Mouse (Mus musculus) lung, embryonic 16.5 days (tissue): Measurements from ENCODE around the gene Pcsk1n. TPM values are rescaled to one million over a fixed set of nuclear protein-coding genes. Genes with fewer than 3 reads are reported as not detected.

Experiments
- ATAC-seq: fragments of 200-750 bp; cut with Nextera tagmentation; 2 replicates; pipeline ENCODE4 v1.8.0; 2017; ENCODE audit warnings: low read depth, mild to moderate bottlenecking, moderate library complexity
- H3K27ac ChIP-seq: fragments of 300-500 bp; sonication (generic); 2 replicates; pipeline ENCODE4 v1.5.1; 2014; ENCODE audit warnings: mild to moderate bottlenecking, control low read depth, low read length
- H3K27me3 ChIP-seq: fragments of 300-500 bp; sonication (generic); 2 replicates; pipeline ENCODE4 v1.6.1; 2014; ENCODE audit warnings: low read depth, low read length, mixed read lengths; ENCODE audit not compliant: control insufficient read depth, insufficient read depth
- H3K36me3 ChIP-seq: fragments of 300-500 bp; sonication (generic); 2 replicates; pipeline ENCODE4 v1.6.1; 2014; ENCODE audit warnings: low read length; ENCODE audit not compliant: control insufficient read depth, insufficient read depth
- H3K4me1 ChIP-seq: fragments of 300-500 bp; sonication (generic); replicated peaks from 2 replicates; pipeline ENCODE4 v1.6.1; 2014; ENCODE audit warnings: low read length, mixed read lengths; ENCODE audit not compliant: control insufficient read depth, insufficient read depth
- H3K4me2 ChIP-seq: fragments of 300-500 bp; sonication (generic); 2 replicates; pipeline ENCODE4 v1.6.1; 2014; ENCODE audit warnings: low read depth, low read length, control low read depth
- H3K4me3 ChIP-seq: fragments of 300-500 bp; sonication (generic); 2 replicates; pipeline ENCODE4 v1.5.1; 2014; ENCODE audit warnings: mild to moderate bottlenecking, low read length, control low read depth
- H3K9ac ChIP-seq: fragments of 300-500 bp; sonication (generic); 2 replicates; pipeline ENCODE4 v1.6.1; 2014; ENCODE audit warnings: low read length, control low read depth
- H3K9me3 ChIP-seq: fragments of 300-500 bp; sonication (generic); 2 replicates; pipeline ENCODE4 v1.6.1; 2016; ENCODE audit warnings: low read length; ENCODE audit not compliant: control insufficient read depth
- WGBS: fragments of 180-500 bp; shearing (Covaris S2); extraction: QIAGEN DNeasy Blood & Tissue Kit; methylation state at CpG from one replicate; pipeline ENCODE4 v1.1.7; 2014; 5-methylcytosine and 5-hydroxymethylcytosine counted together
- polyA plus RNA-seq: library from polyadenylated mRNA; unstranded; fragments of >200 nt; fragmentation: Nextera tagmentation; extraction: Ambion mirVana; gene quantifications from 2 replicates; pipeline ENCODE4 v1.2.1, GENCODE M21; 2015

The Pcsk1n gene
- polyA plus RNA-seq, 1 experiment from 2014 or later, result 0.94 TPM

- H3K9ac ChIP-seq, result no peak overlapping the region
- no peak for ATAC-seq
Observed at GRCm38 (mm10) chrX:7963829-7964626, 44.4 kb downstream of the Pcsk1n start.

DNA sequence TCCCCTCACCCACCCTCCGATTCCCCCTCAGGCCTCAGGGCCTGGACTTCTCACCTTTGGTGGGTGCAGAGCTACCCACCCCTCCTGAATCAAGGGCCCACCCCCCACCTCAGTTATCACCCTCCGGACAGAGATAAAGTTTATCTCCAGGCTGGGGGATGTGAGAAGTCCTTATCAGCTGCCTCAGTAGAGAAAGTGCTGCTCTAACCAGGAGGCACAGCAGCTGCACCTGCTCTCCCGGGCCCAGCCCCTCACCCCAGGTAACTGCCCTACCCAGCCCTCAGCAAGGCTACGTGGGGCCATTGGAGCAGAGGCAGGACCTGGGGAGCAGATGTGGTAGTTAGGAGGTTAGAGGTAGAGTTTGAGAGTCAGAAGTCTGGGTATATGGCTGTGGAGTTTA, 46.5 kb downstream of the Pcsk1n start:
- no peak overlapping the region for H3K4me2 ChIP-seq
- H3K36me3 ChIP-seq, result no peaks in the 10 kb centered on the region
- no peak overlapping the region for H3K27ac ChIP-seq
- ATAC-seq, result no peak
- 34% methylated on average over 4 of the region's 4 CpGs for WGBS
- no peaks in the 10 kb centered on the region for H3K9me3 ChIP-seq
- H3K9ac ChIP-seq, result no peak overlapping the region
- H3K4me3 ChIP-seq, result no peak overlapping the region
- H3K27me3 ChIP-seq, result no peaks in the 10 kb centered on the region
- no peaks in the 10 kb centered on the region for H3K4me1 ChIP-seq

More at GRCm38 (mm10) chrX:7963829-7964626, 44.4 kb downstream of the Pcsk1n start:
- H3K9me3 ChIP-seq, result no peaks in the 10 kb centered on the region
- H3K27ac ChIP-seq, result no peak overlapping the region
- 64% methylated on average over 7 of the region's 7 CpGs for WGBS
- no peaks in the 10 kb centered on the region for H3K4me1 ChIP-seq
- H3K27me3 ChIP-seq, result no peaks in the 10 kb centered on the region
- H3K36me3 ChIP-seq, result no peaks in the 10 kb centered on the region
- no peak overlapping the region for H3K4me3 ChIP-seq
- no peak overlapping the region for H3K4me2 ChIP-seq

DNA sequence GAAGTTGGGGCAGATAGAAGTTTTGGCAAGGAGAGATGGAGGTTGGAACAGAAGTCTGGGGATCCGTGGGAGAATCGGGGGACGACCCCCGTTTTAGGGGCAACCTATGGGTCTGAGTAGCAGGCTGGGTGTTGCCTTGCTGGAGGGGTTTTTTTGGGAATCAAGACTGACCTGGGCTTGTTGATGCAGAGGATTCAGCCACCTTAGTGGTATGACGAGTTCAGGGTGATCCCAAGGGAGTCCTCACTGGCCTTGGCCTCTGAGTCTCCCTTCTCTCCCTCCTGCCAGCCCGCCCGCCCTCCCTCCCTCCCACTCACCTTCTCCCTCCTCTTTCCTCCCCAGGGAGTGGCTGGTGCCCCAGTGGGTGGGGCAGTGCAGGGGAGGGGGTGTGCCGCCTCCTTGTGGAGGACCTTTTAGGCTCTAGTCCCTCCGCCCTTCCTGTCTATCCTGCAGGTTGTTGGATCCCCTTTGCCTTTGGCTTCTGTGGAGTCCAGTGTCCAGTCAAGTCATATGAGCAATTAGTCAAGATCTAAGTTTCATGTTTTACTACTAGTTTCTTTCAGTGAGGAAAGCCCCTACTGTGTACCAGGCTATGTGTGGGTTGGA, 48.1 kb downstream of the Pcsk1n start:
- 73% methylated on average over 7 of the region's 9 CpGs for WGBS
- Histone ChIP-seq H3K36me3 (no peaks in the 10 kb centered on the region), H3K9ac (no peak overlapping the region), H3K4me2 (no peak overlapping the region), H3K27me3 (no peaks in the 10 kb centered on the region), H3K4me1 (no peaks in the 10 kb centered on the region), H3K27ac (no peak overlapping the region), H3K4me3 (no peak overlapping the region), H3K9me3 (no peaks in the 10 kb centered on the region)
- no peak for ATAC-seq

DNA sequence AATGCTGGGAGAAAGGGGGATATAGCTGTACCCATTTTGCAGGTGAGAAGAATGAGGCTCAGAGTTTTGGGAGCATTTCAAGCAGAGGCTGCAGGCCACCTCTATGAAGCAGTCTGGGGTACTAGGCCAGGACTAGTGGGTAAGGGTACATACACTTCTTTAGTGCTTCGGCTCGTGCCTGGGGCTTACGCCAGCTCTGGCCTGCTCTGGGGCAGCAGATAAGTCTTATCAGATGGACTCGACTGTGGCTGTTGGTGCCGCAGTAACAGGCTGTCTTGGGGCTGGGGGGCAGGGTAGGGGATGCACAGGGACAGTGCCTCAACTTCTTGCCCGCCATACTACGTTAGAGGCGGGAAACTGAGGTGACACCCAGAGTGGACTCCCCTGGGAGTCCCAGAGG, 48.6 kb downstream of the Pcsk1n start:
- Histone ChIP-seq H3K36me3 (no peaks in the 10 kb centered on the region), H3K27me3 (no peaks in the 10 kb centered on the region), H3K9me3 (no peaks in the 10 kb centered on the region), H3K27ac (no peak overlapping the region), H3K4me1 (no peaks in the 10 kb centered on the region), H3K4me3 (no peak overlapping the region), H3K4me2 (no peak overlapping the region), H3K9ac (no peak overlapping the region)
- WGBS, result 59% methylated on average over 8 of the region's 8 CpGs
- no peak for ATAC-seq

DNA sequence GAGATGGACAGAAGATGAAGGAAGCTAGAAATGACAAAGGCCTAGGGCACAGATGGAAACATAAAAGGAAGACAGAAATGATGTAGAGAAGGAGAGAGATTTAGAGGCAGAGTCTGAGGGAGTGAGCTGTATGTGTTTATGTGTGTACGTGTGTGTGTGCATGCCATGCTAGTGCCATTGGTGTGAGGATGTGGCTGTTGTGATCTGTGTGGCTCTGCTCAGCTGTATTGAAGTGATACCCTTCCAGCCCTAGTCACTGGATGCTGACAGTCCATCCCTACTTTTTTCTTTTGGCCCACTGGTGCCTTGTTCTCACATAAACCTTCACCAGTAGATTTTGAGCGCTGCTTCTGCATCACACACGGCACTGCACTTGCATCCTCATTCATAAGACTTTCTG, 49.3 kb downstream of the Pcsk1n start:
- Histone ChIP-seq H3K9ac (no peak overlapping the region), H3K4me3 (no peak overlapping the region), H3K4me1 (no peaks in the 10 kb centered on the region), H3K27ac (no peak overlapping the region), H3K27me3 (no peaks in the 10 kb centered on the region), H3K36me3 (no peaks in the 10 kb centered on the region), H3K9me3 (no peaks in the 10 kb centered on the region), H3K4me2 (no peak overlapping the region)
- 75% methylated on average over 3 of the region's 3 CpGs for WGBS
- no peak for ATAC-seq

GRCm38 (mm10) chrX:7971292-7971691, 51.7 kb downstream of the Pcsk1n start:
- H3K4me2 ChIP-seq, result no peak overlapping the region
- ATAC-seq, result no peak
- no peaks in the 10 kb centered on the region for H3K9me3 ChIP-seq
- no peaks in the 10 kb centered on the region for H3K36me3 ChIP-seq
- no peaks in the 10 kb centered on the region for H3K27me3 ChIP-seq
- H3K9ac ChIP-seq, result no peak overlapping the region
- H3K27ac ChIP-seq, result no peak overlapping the region
- H3K4me3 ChIP-seq, result no peak overlapping the region
- 58% methylated on average over 4 of the region's 4 CpGs for WGBS
- no peaks in the 10 kb centered on the region for H3K4me1 ChIP-seq

Other genes starting within 250 kb of the Pcsk1n start
- gene Plp2, start 248.4 kb upstream of the Pcsk1n start, polyA plus RNA-seq, result 218 and 221 TPM in 2 replicates
- 0.38 and 0.45 TPM in 2 replicates for gene Magix, start 238.6 kb upstream of the Pcsk1n start, polyA plus RNA-seq
- 51.6 and 51.8 TPM in 2 replicates for gene Gpkow, start 222.7 kb upstream of the Pcsk1n start, polyA plus RNA-seq
- gene Wdr45, start 205.5 kb upstream of the Pcsk1n start, polyA plus RNA-seq, result 102 and 122 TPM in 2 replicates
- gene Gm45208, start 197.6 kb upstream of the Pcsk1n start, polyA plus RNA-seq, result 0.72 and 1.7 TPM in 2 replicates
- gene Praf2, start 191.4 kb upstream of the Pcsk1n start, polyA plus RNA-seq, result 54.7 and 60.6 TPM in 2 replicates
- 25.1 and 27.0 TPM in 2 replicates for gene Ccdc120, start 168.9 kb upstream of the Pcsk1n start, polyA plus RNA-seq
- 27.1 and 28.0 TPM in 2 replicates for gene Tfe3, start 157.3 kb upstream of the Pcsk1n start, polyA plus RNA-seq
- gene Gripap1, start 130.1 kb upstream of the Pcsk1n start, polyA plus RNA-seq, result 41.9 and 44.0 TPM in 2 replicates
- gene Kcnd1, start 97.5 kb upstream of the Pcsk1n start, polyA plus RNA-seq, result 1.1 TPM in 2 replicates
- gene Otud5, start 78.5 kb upstream of the Pcsk1n start, polyA plus RNA-seq, result 33.8 and 36.7 TPM in 2 replicates
- 11.4 and 15.0 TPM in 2 replicates for gene Pim2, start 41.6 kb upstream of the Pcsk1n start, polyA plus RNA-seq
- gene Slc35a2, start 35.8 kb upstream of the Pcsk1n start, polyA plus RNA-seq, result 40.9 and 42.7 TPM in 2 replicates
- 106 and 119 TPM in 2 replicates for gene Pqbp1, start 20.6 kb upstream of the Pcsk1n start, polyA plus RNA-seq
- gene Timm17b, start 20.5 kb upstream of the Pcsk1n start, polyA plus RNA-seq, result 156 and 157 TPM in 2 replicates
- gene Gm10491, start 12.0 kb upstream of the Pcsk1n start, polyA plus RNA-seq, result not detected in 2 replicates
- gene Gm10490, start 10.3 kb upstream of the Pcsk1n start, polyA plus RNA-seq, result not detected in 2 replicates
- not detected in 2 replicates for gene Eras, start 8.8 kb downstream of the Pcsk1n start, polyA plus RNA-seq
- 25.0 and 26.5 TPM in 2 replicates for gene Hdac6, start 28.1 kb downstream of the Pcsk1n start, polyA plus RNA-seq
- 1.1 and 2.8 TPM in 2 replicates for gene Gata1, start 58.2 kb downstream of the Pcsk1n start, polyA plus RNA-seq
- gene Glod5, start 98.7 kb downstream of the Pcsk1n start, polyA plus RNA-seq, result not detected in 2 replicates
- 56.0 and 63.6 TPM in 2 replicates for gene Suv39h1, start 154.9 kb downstream of the Pcsk1n start, polyA plus RNA-seq
- gene Was, start 170.7 kb downstream of the Pcsk1n start, polyA plus RNA-seq, result 0.70 and 0.79 TPM in 2 replicates
- 25.4 and 26.0 TPM in 2 replicates for gene Wdr13, start 213.1 kb downstream of the Pcsk1n start, polyA plus RNA-seq
- 464 and 486 TPM in 2 replicates for gene Rbm3, start 226.1 kb downstream of the Pcsk1n start, polyA plus RNA-seq